Mouse (Mus musculus): ENCODE measurements around the gene Masp2. TPM values are rescaled to one million over a fixed set of nuclear protein-coding genes. Genes with fewer than 3 reads are reported as not detected.

Gene Masp2
- total RNA-seq (2021): 1 to 10 TPM; 1.6 to 1.7 TPM

DNA sequence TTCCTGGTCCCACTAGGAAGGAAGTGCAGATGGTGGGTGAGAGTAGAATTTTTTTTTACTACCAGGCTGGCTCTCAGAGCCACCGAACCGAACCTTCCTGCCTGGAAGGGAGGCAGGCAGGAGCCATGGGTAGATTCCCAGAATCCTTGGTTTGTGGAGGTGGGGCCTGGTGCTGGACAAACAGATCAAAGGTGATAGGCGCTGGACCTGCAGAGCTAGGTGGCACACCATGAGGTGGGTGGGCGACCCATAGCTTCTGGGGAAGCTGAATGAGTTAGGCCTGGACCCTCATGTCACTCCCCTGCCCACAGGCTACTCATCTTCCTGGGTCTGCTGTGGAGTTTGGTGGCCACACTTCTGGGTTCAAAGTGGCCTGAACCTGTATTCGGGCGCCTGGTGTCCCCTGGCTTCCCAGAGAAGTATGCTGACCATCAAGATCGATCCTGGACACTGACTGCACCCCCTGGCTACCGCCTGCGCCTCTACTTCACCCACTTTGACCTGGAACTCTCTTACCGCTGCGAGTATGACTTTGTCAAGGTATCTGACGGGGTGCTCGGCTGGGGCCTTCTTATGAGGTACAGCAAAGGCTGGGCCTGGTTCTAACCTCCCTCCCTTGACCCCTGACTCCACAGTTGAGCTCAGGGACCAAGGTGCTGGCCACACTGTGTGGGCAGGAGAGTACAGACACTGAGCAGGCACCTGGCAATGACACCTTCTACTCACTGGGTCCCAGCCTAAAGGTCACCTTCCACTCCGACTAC, at the start of gene Masp2:
Gene Masp2, plus strand, starts transcription at position 198 of the 764 bp plus-strand sequence.
- no peak for DNase-seq (ENCODE audit: extremely low spot score in 1 of 2, low spot score in 2 of 2)
- intact Hi-C loops (cut with DNase I): no loop called here

DNA sequence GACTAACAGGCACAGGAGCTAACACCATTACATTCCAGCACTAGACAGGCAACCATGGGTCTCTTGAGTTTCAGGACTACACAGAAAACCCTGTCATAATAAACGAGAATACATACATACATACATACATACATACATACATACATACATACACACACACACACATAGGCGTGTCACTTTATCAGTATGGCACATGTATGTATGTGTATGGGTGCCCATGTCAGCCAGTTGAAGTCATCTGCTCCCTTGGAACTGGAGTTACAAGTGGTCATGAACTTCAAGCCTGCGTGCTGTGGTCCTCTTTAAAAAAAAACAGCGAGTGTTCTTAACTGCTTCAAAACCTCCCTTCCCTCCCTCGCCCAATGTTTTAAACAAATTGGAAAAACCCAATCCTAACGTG, 44.6 kb upstream of the Masp2 start:
- intact Hi-C loops (cut with DNase I): no loop called here
- DNase-seq (ENCODE audit: extremely low spot score in 1 of 2, low spot score in 2 of 2): no peak

DNA sequence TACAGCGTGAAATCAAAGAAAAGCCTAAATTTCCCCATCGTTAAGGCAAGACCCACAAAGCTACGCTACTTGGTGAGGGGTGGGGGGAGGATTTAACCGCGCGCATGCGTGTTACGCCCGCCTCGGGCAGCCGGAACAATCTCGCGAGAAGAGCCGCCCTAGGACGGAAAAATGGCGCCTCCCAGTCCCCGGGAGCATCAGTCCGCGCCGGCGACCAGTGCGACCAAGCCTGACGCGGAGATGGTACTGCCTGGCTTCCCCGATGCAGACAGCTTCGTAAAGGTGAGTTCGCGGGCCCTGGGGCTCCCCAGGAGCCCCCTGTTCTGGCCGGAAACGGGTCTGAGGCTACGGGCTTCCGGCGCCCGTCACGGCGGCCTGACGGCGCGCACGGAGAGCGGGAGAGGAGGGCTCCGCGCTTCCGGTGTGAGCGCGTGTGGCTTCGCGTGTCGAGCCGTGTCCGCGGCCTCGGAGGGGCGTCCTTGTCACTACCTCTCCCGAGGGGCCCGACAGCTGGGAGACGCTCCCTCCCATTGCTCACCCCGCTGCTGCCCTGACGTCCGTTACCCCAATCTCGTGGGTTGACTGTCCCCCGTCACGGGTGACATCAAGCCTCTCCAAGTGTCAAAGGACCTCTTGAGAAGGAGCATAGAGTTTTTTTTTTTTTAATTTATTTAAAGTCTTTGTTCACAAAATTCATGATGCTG, 43.9 kb upstream of the Masp2 start, which contains the start of gene Exosc10:
Gene Exosc10, plus strand, starts transcription at position 133 of the 704 bp plus-strand sequence.
- DNase-seq (ENCODE audit: extremely low spot score in 1 of 2, low spot score in 2 of 2): peak; percentile 74 to 92
- intact Hi-C loops (cut with DNase I): no loop called here

DNA sequence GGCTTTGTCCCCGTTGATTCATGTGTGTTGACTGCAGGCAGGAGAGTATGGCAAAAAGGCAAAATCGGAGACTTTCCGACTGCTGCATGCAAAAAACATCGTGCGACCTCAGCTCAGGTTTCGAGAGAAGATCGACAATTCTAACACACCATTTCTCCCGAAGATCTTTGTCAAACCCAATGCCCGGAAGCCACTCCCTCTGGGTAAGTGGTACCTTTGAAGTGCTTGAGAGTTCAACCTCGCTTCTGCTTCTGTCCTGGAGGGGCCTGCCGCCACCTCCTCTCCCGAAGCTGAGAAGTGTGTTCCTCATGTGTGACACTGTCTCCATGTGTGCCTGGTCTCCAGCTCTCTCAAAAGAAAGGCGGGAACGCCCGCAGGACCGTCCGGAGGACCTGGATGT, 39.7 kb upstream of the Masp2 start:
- DNase-seq (ENCODE audit: extremely low spot score in 1 of 2, low spot score in 2 of 2): no peak
- intact Hi-C loops (cut with DNase I): loop anchor here (5.0 kb wide), 1 partner anchor 55 kb away; no protein-coding TSS in a partner anchor

DNA sequence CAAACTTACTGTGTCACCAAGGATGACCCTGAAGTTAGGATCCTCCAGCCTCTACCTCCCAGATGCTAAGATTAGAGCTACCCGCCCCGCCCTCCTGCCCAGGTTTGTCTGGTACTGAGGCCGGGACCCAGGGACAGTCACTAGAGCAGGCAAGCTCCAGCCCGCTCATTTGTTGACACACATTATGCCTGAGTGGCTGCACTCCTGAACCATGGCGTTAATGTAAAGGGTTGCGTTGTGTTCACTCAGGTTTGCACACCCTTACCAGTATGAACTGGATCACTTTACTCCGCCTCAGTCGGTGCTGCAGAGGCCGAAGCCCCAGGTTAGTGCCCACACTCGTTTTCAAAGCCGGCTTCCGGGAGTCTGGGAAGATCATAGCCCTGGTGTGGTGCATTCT, 38.8 kb upstream of the Masp2 start:
- DNase-seq (ENCODE audit: extremely low spot score in 1 of 2, low spot score in 2 of 2): no peak
- intact Hi-C loops (cut with DNase I): loop anchor here (5.0 kb wide), 1 partner anchor 54 kb away; no protein-coding TSS in a partner anchor

DNA sequence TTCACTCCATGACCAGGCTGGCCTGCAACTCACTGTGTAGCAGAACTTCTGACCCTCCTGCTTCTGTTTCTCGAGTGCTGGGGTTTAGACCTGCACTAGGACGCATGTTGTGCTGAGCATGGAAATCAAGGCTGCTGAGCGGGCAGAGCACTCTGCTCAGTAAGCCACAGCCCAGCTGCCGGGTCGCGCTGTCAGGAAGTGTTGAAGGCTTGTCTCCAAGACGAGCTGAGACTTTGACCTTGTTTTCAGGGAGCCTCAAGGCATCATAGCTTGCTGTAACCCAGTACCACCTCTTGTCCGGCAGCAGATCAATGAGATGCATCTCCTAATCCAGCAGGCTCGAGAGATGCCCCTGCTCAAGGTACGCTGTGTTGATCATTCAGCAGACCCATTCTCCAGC, 32.2 kb upstream of the Masp2 start:
- intact Hi-C loops (cut with DNase I): loop anchor here (5.0 kb wide), 1 partner anchor 33 kb away; no protein-coding TSS in a partner anchor

DNA sequence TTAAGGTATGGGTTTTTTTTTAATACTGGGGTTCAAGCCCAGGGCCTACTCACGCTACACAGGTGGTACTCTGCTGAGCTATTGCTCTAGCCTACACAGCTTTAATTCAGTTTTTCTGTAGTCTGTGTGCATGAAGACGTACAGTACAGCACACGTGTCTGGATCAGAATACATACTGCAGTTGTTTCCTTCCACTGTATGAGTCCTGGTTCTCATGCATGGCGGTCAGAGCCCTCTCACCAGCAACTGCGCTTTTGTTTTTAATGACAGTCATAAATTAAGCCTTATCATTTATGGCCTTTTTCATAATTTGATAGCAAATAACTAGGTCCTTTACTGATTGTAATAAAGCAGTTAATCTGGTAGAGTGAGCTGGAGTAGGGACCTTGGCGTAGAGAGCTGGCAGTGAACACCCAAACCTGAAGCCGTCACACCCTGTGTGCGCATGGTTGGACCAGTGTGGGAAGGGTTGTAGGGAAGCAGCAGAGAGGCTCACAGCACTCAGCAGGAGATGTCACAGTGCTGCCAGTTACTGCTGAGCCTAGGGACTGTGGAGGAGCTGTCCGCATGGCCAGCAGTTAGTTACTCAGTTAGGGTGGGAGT, 31.6 kb upstream of the Masp2 start:
- DNase-seq (ENCODE audit: extremely low spot score in 1 of 2, low spot score in 2 of 2): no peak
- intact Hi-C loops (cut with DNase I): loop anchor here (5.0 kb wide), 1 partner anchor 33 kb away; no protein-coding TSS in a partner anchor

More for the DNA sequence above, 32.2 kb upstream of the Masp2 start:
- no peak for DNase-seq (ENCODE audit: extremely low spot score in 1 of 2, low spot score in 2 of 2)

DNA sequence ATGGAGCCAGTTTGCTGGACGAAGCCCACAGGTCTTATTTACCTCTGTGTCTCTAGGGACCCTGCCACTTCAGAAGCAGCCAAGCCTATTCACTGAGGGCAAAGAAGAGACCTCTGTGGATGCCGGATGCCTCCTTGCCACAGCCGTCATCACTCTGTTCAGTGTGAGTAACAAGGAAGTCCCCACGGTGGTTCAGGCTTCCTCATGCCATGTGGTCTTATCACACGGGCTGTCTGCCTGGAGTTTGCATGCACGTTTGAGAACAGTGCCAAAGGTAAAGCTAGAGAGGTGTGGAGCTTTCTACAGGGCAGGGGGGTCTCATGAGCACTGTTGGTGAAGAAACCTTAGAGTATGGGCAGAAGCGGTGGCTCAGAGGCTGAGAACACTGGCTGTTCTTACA, 29.1 kb upstream of the Masp2 start:
- DNase-seq (ENCODE audit: extremely low spot score in 1 of 2, low spot score in 2 of 2): no peak
- intact Hi-C loops (cut with DNase I): loop anchor here (5.0 kb wide), 1 partner anchor 36 kb away; no protein-coding TSS in a partner anchor

DNA sequence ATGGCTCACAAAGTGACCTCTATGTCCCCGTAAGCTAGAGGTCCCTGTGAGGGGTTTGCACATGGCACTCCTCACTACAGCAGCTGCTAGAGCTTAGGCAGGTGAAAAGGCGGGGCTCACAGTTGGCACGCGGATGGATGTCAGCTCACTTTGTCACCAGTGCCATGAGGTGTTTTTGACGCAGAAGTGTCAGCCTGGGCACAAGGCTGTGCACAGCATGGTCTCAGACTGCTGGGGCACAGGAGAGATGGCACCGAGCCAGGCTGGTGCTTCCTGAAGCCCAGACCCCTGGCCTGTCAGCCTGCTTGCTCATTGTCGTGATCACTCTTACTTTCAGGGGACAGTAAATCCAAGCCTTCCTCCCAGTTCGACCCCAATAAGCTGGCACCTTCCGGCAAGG, 21.6 kb upstream of the Masp2 start:
- intact Hi-C loops (cut with DNase I): no loop called here
- no peak for DNase-seq (ENCODE audit: extremely low spot score in 1 of 2, low spot score in 2 of 2)

DNA sequence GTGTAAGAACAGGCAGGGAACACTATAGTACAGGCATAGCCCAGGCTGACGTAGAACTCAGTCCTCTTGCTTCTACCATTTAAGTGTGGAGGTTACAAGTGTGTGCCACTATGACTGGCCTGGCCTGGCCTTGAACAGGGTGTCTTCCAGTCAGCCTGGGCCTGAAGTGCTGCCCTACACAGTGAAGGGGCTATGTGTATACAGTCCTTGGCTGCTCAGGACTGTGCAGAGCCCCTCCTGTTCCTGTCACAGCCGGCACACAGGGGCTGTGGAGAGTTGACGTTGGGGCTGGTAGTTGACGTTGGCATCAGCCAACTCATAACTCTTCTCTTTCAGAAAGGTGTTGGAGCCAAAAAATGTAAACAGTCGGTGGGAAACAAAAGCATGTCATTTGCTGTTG, 20.9 kb upstream of the Masp2 start:
- no peak for DNase-seq (ENCODE audit: extremely low spot score in 1 of 2, low spot score in 2 of 2)
- intact Hi-C loops (cut with DNase I): no loop called here

DNA sequence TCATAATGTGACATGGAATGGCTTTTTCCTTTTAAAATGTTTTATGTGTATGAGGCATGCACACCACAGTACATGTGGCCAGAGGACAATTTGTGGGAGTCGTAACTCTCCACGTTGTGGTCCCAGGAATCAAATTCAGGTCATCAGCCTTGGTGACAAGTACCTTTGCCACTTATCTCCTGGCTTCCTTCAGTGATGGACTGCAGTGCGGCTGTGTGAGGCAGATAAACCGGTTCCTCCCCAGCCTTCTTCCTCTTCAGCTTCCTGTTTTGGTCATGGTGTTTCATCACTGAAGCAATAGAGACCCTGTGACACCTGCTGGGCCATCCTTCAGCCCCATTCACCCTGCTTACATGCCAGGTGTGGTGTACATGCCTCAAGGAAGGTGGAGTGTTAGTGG, 19.1 kb upstream of the Masp2 start:
- no peak for DNase-seq (ENCODE audit: extremely low spot score in 1 of 2, low spot score in 2 of 2)
- intact Hi-C loops (cut with DNase I): no loop called here

DNA sequence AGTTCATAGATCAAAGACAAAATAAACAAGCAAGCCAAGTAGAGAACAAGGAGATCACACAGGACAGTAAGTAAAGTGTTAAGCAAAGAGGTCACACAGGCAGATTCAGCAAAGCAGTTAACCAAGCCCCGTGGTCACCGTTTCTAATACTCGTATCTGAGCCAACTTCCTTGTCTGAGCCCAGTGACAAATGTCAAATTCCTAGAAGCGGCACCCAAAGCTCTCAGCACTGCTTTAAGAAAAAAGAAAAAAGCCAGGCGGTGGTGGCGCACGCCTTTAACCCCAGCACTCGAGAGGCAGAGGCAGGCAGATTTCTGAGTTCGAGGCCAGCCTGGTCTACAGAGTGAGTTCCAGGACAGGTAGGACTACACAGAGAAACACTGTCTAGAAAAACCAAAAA, 15.7 kb upstream of the Masp2 start:
- intact Hi-C loops (cut with DNase I): no loop called here
- DNase-seq (ENCODE audit: extremely low spot score in 1 of 2, low spot score in 2 of 2): no peak

DNA sequence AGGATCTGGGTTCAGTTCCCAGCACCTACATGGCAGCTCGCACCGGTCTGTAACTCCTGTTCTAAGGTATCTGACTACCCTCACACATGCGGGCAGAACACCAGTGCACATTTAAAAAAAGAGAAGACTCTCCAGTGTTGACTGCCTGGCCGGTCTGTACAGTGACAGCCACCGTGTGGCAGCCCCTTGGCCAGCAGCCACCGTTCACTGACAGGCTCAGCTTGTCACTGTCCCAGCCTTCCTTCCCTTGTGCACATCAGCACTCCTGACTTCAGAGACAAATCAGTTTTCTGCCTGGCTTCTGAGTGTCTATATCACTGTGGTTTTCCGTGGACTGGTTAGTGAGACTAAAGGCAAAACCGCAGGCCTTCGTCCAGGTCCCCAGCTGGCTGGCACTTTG, 13.6 kb upstream of the Masp2 start:
- intact Hi-C loops (cut with DNase I): no loop called here
- DNase-seq (ENCODE audit: extremely low spot score in 1 of 2, low spot score in 2 of 2): peak in 1 of 2 experiments; percentile 62

DNA sequence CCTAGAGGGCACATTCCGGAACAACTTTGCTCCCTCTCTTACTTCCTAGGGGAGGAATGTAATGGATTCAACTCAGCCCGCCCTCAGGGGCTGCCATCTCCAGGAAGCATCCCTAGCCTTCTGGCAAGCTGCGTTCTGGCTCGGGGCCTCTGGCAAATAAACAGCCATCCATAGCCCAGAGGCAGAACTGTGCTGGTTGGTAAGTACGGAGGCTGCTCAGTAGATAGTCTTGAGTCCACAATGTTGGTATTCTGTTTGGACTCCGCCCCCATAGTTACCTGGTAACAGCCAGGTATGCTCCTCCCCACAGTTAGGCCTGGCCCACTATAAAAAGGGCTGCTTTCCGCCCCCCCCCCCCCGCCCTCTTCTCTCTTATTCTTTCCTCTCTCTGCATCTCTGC, 12.8 kb upstream of the Masp2 start:
- DNase-seq (ENCODE audit: extremely low spot score in 1 of 2, low spot score in 2 of 2): peak in 1 of 2 experiments; percentile 37
- intact Hi-C loops (cut with DNase I): no loop called here

DNA sequence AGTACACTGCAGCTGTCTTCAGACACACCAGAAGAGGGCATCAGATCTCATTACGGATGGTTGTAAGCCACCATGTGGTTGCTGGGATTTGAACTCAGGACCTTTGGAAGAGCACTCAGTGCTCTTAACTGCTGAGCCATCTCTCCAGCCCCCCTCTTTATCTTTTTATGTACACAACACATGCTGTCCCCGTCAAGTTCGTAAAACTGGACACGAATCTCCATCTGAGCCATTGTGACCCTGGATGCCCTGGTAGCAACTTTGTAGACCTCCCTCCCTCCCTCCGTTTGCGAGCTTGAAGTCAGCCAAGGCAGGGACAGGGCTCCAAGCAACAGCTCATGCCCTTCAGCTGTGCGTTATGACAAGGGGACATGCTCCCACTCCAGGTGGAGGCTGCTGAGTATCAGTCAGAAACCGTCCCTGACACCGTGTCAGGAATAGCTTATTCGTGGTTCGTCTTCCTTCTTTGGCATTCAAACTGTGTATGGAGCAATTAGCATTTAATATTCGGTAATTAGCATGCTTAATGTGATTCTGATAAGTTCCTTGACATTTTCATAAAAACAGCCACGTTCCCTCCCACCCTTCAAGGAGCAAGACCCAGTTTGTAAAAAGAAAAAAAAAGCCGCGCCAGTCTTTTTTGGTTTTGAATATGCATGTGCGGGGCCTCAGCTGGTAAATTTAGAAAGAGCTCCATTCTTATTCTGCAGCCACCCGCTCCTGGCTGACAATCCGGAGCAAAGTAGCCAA, 11.8 kb upstream of the Masp2 start:
- intact Hi-C loops (cut with DNase I): no loop called here
- no peak for DNase-seq (ENCODE audit: extremely low spot score in 1 of 2, low spot score in 2 of 2)

DNA sequence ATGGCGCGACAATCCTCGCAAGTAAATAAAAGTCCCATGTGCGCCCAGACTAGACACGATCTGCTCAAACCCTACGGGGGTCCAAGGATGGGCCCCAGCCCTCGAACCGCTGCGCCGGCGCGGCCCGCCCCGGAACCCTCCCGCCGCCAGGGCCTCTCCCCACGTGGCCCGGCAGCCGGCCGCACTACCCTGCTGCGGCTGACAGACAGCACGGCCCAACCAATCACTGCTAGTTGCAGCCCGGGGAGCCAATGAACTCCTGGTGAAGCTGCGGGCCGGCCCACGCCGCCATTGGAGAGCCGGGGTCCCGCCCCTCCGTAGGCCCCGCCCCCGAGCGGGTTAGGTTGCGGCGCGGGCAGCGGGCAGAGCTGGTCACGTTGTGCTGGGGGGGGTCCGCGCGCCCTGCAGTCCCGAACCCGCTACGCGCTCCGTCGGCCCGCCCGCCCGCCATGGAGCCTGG, 11.2 kb upstream of the Masp2 start, which contains the start of gene Srm:
Gene Srm, plus strand, starts transcription at position 333 of the 460 bp plus-strand sequence.
- intact Hi-C loops (cut with DNase I): no loop called here
- DNase-seq (ENCODE audit: extremely low spot score in 1 of 2, low spot score in 2 of 2): peak; percentile 98 to 99

DNA sequence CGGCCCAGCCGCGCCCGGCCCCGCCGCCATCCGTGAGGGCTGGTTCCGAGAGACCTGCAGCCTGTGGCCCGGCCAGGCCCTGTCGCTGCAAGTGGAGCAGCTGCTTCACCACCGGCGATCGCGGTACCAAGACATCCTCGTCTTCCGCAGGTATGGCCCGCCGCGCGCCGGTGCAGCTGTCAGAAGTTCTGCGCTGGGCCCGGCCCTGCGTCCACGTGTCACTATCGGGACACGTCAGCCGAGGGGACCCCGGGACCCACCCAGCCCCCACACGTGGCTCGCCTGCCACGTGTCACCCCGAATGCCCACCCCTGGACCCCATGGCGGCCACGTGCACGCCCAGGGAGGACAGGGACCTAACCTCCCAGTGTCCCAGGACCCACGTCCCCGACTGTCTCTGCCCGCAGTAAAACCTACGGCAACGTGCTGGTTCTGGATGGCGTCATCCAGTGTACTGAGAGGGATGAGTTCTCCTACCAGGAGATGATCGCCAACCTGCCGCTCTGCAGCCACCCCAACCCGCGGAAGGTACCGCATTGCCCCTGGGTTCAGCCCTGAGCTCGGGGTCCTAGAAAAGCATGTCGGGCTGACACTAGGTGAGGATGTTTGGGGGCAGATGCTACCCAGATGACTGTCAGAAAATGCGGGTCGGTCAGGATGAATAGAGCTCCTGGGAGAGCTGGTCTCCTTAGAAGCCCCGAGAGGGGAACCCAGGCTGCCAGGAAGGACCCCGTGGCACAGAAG, 10.5 kb upstream of the Masp2 start:
- peak; percentile 34 to 78 for DNase-seq (ENCODE audit: extremely low spot score in 1 of 2, low spot score in 2 of 2)
- intact Hi-C loops (cut with DNase I): no loop called here

DNA sequence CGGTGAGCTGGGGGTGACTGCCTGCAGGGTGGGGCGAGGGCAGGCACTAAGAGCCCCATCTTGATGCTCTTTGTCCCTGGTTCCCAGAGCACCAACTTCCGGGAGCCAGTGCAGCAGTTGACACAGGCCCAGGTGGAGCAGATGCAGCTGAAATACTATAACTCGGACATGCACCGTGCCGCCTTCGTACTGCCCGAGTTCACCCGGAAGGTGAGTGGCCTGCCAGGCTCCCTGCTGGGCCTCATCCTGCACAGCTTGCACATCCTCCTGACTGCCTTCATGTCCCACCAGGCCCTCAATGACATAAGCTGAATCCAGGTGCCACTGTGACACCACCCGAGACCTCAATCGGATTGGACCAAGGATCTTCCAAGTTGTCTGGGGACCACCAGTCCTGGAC, 8.4 kb upstream of the Masp2 start:
- intact Hi-C loops (cut with DNase I): no loop called here

More for the DNA sequence above, 8.4 kb upstream of the Masp2 start:
- no peak for DNase-seq (ENCODE audit: extremely low spot score in 1 of 2, low spot score in 2 of 2)
